Mouse (Mus musculus): ENCODE measurements at regions not wholly inside any gene's neighbourhood (a gene's known extent, or its start where the extent isn't known, plus 50 kb on each side); places are given as distances from the start of the nearest gene placed in this dataset.

DNA sequence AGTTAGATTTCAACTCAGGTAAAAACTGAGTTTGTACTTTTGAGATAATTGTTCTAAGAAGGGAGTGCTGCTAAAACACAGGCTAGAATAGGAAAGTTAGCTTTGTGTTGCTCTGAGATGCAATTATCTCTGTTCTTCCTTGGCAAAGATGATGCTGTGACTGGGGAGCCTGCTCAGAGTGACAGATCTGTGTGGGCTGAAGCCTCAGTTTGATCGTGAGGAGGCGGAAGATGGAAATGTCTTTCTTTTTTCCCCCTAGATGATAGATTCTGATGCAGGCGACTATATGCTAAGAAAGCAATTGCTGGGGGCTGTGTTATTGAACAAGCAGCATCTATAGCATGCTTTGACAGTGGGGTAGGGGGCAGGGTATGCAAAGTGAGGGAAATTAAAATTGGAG lies 156.7 kb upstream of the Cypt15 start:
- DNase-seq (ENCODE audit: low spot score in 2 of 2), result peak in 1 of 2 experiments; percentile 2

- no peak for DNase-seq (ENCODE audit: low spot score in 2 of 2)
Measured at GRCm38 (mm10) chrX:39229683-39230082, 116.4 kb upstream of the Cypt15 start.

- peak in 1 of 2 experiments; percentile 5 for DNase-seq (ENCODE audit: low spot score in 2 of 2)
Measured at GRCm38 (mm10) chrX:39250148-39250725, 95.8 kb upstream of the Cypt15 start.

All from frontal cortex, postnatal 25 days (tissue).